In genomic region chr1:73826243-73826930, GRCm38 (mm10) we compare ENCODE assay signal across 8 mouse cellular contexts.
DNase-seq lines count a peak whose midpoint lies in the region; ATAC-seq and TF ChIP-seq lines count a peak whose summit lies in the region.

No protein-coding gene starts in this region.

- H3K4me3 ChIP-seq in lung, postnatal 0 days (ENCODE audit: low read depth, low read length) = no peak overlapping the region

- H3K9ac ChIP-seq in lung, postnatal 0 days (replicated peaks; ENCODE audit: low read depth) = no peak overlapping the region

- TF ChIP-seq CTCF in lung, postnatal 0 days (IDR thresholded peaks at IDR 0.05) = peak; percentile 98

- H3K27ac ChIP-seq in lung, postnatal 0 days (ENCODE audit: low read length) = no peak overlapping the region

- ATAC-seq in frontal cortex, adult (ENCODE audit: low TSS enrichment) = peak; percentile 93
- ATAC-seq in hematopoietic stem cell, adult 5-6 weeks (replicated peaks in 1 of 2; ENCODE audit: insufficient read depth in 1 of 2, low FRiP score in 2 of 2, low TSS enrichment in 1 of 2, low read depth in 1 of 2, poor library complexity in 2 of 2, severe bottlenecking in 2 of 2) = peak; percentile 65 to 73
- ATAC-seq in lung, postnatal 0 days = peak; percentile 60

- 0 out of 2 replicates have a peak overlapping the region, but pooled peaks have one; percentile 8 for H3K4me2 ChIP-seq in lung, postnatal 0 days (replicated peaks; ENCODE audit: low read depth, low read length)

- H3K27me3 ChIP-seq in lung, postnatal 0 days (replicated peaks; ENCODE audit: insufficient read depth, low read length) = 0 out of 2 replicates have a peak, but pooled peaks cover 2% of the 10 kb centered on the region

- WGBS in lung, postnatal 0 days = 37% methylated on average over 15 of the region's 15 CpGs

- 0 out of 2 replicates have a peak, but pooled peaks cover 4% of the 10 kb centered on the region for H3K4me1 ChIP-seq in lung, postnatal 0 days (ENCODE audit: insufficient read depth, low read depth, low read length)

- H3K9me3 ChIP-seq in lung, postnatal 0 days (ENCODE audit: low read length) = no peaks in the 10 kb centered on the region

- no peaks in the 10 kb centered on the region for H3K36me3 ChIP-seq in lung, postnatal 0 days (ENCODE audit: insufficient read depth, low read length)

- DNase-seq in NIH3T3 (ENCODE audit: low read depth) = peak; percentile 87
- DNase-seq in cerebellum, adult 9-10 months = peak; percentile 96
- peak; percentile 76 to 93 for DNase-seq in layer of hippocampus, adult 8-10 months (ENCODE audit: low spot score in 2 of 2)
- peak; percentile 87 for DNase-seq in lung, postnatal 0 days (ENCODE audit: low spot score)
- peak; percentile 91 for DNase-seq in retina, postnatal 1 day
- peak; percentile 59 to 71 for DNase-seq in thymus, postnatal 36 days

- no peak for TF ChIP-seq EP300 in lung, postnatal 0 days (IDR thresholded peaks at IDR 0.05)
